Mouse (Mus musculus): ENCODE measurements around the gene Scaf4.

- no peak for TF ChIP-seq EP300 (IDR thresholded peaks at IDR 0.05; ENCODE audit: low read depth)
- TF ChIP-seq CTCF (IDR thresholded peaks at IDR 0.05; ENCODE audit: low read depth) = no peak
Measured at GRCm38 (mm10) chr16:90291675-90292074, 7.4 kb upstream of the Scaf4 start.
